Mouse (Mus musculus) cerebellum, postnatal 25 days (tissue): ENCODE results near the gene Btbd35f4.
"Not testable (repeated sequence)": the region's sequence is repeated elsewhere in the genome, so short reads cannot be mapped to it uniquely, and the experiment has no call there.

Experiments used
- DNase-seq, 2 experiments: peaks; one replicate each; pipeline ENCODE4 v3.0.0; 2021; ENCODE audit warnings: mixed read lengths in 2 of 2

Btbd35f4 gene

DNA sequence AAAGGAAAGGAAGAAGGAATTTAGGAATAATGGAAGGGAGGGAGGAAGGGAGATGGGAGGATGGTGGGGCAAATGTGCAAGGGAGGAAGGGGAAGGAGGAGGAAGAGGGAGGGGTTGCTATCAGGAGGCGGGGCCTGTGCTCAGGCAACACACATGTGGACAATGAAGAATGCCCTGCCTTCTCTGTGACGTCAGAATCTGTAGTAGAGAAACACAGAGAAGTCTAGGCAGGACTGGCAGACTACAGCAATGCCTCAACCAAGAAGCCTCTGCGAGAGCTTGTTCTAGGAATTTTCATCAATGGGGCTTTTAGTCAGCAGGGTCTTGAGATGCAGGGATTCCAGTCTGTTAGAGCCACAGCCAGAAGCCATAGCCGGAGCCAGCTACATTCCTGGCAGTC lies at the start of gene Btbd35f4:
Gene Btbd35f4 (plus strand): TSS at position 301 of the 400 bp plus-strand sequence.
- DNase-seq, result not testable (repeated sequence)

DNA sequence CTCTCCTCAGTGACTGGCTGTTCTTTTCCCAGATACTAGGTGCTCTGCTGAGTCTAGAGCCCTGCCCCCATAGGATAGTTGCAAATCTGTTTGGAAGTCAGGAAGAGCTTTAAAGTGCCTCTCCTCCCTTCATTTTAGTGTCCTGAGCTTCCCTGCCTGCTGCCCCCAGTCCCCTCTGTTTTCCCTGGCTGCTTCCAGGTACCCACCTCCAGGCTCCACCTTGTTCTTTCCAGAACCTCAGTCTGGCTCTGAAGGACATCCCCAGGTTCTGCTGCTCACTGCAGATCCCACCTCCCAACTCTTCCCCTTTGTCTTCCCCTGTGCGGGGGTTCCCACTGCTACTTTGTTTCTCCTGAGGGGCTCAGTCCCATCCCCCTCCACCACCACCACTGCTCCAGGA lies 39.7 kb downstream of the Btbd35f4 start:
- not testable (repeated sequence) for DNase-seq
